Mouse (Mus musculus) cerebellum, adult 2 months (tissue): ENCODE measurements around the gene St6galnac3.

ENCODE experiments used
- CTCF ChIP-seq: fragments of 200-500 bp; IDR thresholded peaks from 2 replicates; pipeline ENCODE4 v1.5.1; 2011; ENCODE audit warnings: low read depth, mild to moderate bottlenecking, control low read depth, low read length, moderate library complexity, borderline replicate concordance; ENCODE audit not compliant: insufficient read depth
- POLR2A ChIP-seq: fragments of 200-500 bp; IDR thresholded peaks from 2 replicates; pipeline ENCODE4 v1.6.1; 2011; ENCODE audit warnings: low read length, control low read depth, borderline replicate concordance; ENCODE audit not compliant: insufficient read depth

DNA sequence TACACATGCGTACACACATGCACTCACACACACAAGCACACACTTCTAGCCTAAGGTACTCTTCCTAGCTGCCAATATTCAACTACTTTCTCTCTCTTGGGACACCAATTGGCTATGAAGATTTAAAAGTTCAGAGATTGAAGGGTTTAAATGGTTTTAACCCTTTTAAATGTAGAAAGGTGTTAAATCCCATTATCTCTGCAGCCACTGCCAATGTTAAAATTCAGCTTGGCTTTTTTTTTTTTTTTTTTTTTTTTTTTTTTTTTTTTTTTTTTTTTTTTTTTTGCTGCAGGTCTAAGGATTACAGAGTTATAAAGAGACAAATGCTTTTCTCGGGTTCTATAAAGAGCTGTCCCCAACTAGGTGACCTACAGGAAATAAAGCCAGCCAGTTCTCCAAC lies 216.4 kb downstream of the St6galnac3 start:
- TF ChIP-seq POLR2A (no peak), CTCF (no peak)
